Mouse (Mus musculus): ENCODE data around the gene Thsd4.

DNA sequence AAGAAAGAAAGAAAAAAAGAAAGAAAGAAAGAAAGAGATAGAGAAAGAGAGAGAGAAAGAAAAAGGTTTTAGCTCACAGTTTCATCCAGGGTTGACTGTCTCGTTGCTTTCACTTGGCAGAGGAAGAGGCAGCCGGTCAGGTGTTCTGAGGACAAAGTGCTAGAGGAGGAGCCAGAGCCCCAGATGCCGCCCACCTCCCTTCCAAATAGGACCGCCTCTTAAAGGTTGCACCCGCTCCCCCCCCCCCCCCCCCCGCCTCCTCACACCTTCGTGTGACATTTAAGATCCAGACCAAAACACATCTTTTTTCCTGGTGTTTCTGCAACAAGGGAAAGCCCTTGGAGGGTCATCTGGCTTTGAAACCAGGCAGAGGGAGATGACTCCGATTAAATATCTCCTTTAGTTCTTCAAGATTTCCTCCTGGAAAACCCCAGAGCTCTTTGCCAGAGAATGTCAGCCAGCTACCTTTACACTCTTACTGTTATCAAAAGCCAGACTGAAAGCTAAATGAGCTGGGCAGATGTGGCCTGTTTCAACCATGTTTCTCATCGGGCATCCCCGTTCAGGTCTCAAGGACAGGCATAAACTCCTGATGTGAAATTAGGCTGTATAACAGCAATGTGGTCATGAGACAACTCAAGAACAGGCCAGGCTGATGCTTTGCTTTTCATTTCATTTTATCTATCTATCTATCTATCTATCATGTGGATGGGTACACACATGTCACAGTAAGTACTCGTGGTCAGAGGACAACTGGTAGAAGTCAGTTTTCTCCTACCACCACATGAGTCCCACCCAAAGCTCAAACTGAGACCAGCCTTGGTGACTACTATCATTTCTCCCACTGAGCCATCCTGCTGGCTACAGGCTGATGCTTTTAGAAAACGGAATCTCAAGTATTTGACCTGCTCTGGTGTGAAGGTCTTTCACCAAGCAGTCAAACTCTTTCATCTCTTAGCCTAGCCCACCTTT, 580.6 kb downstream of the Thsd4 start:
- TF ChIP-seq CTCF (IDR thresholded peaks at IDR 0.05; ENCODE audit: extremely low read depth, insufficient read depth, low read length) (no peak), POLR2A (IDR thresholded peaks at IDR 0.05; ENCODE audit: extremely low read depth, insufficient read depth, low read length) (no peak)

All from cortical plate, adult 2 months (tissue).